Mouse (Mus musculus): ENCODE measurements around the gene Itpk1.

GRCm38 (mm10) chr12:102581579-102582196 is 123.0 kb downstream of the Itpk1 start:
- TF ChIP-seq EP300 (IDR thresholded peaks at IDR 0.05; ENCODE audit: insufficient read depth, low read depth, low read length) (no peak), CTCF (IDR thresholded peaks at IDR 0.05; ENCODE audit: low read depth, low read length) (no peak), POLR2A (IDR thresholded peaks at IDR 0.05; ENCODE audit: insufficient read depth, low read length) (no peak)
